Mouse (Mus musculus) midbrain, embryonic 12.5 days (tissue): Measurements from ENCODE around the gene Olfr1143. TPM values are rescaled to one million over a fixed set of nuclear protein-coding genes. Genes with fewer than 3 reads are reported as not detected.

Experiments
- ATAC-seq: fragments of 200-750 bp; cut with Nextera tagmentation; 2 replicates; pipeline ENCODE4 v1.8.0; 2017; ENCODE audit warnings: low read depth, moderate TSS enrichment, moderate library complexity; ENCODE audit not compliant: low FRiP score
- H3K27ac ChIP-seq: fragments of 300-500 bp; sonication (generic); replicated peaks from 2 replicates; pipeline ENCODE4 v1.5.1; 2016; ENCODE audit warnings: mild to moderate bottlenecking
- H3K27me3 ChIP-seq: fragments of 300-500 bp; sonication (generic); 2 replicates; pipeline ENCODE4 v1.6.1; 2016; ENCODE audit warnings: mild to moderate bottlenecking
- H3K36me3 ChIP-seq: fragments of 300-500 bp; sonication (generic); 2 replicates; pipeline ENCODE4 v1.6.1; 2016
- H3K4me1 ChIP-seq: fragments of 300-500 bp; sonication (generic); 2 replicates; pipeline ENCODE4 v1.6.1; 2016
- H3K4me2 ChIP-seq: fragments of 300-500 bp; sonication (generic); replicated peaks from 2 replicates; pipeline ENCODE4 v1.6.1; 2016; ENCODE audit warnings: mild to moderate bottlenecking, moderate library complexity
- H3K4me3 ChIP-seq: fragments of 300-500 bp; sonication (generic); 2 replicates; pipeline ENCODE4 v1.5.1; 2016; ENCODE audit warnings: mild to moderate bottlenecking
- H3K9ac ChIP-seq: fragments of 300-500 bp; sonication (generic); replicated peaks from 2 replicates; pipeline ENCODE4 v1.6.1; 2016; ENCODE audit warnings: mild to moderate bottlenecking, moderate library complexity
- H3K9me3 ChIP-seq: fragments of 300-500 bp; sonication (generic); 2 replicates; pipeline ENCODE4 v1.6.1; 2016; ENCODE audit warnings: mild to moderate bottlenecking
- WGBS: fragments of 180-500 bp; shearing (Covaris S2); methylation state at CpG from one replicate; pipeline ENCODE4 v1.1.7; 2016; 5-methylcytosine and 5-hydroxymethylcytosine counted together
- polyA plus RNA-seq: library from polyadenylated mRNA; unstranded; fragments of >200 nt; fragmentation: Nextera tagmentation; extraction: Ambion mirVana; gene quantifications from 2 replicates; pipeline ENCODE4 v1.2.1, GENCODE M21; 2016

Olfr1143 gene
- not detected in 2 replicates for polyA plus RNA-seq

DNA sequence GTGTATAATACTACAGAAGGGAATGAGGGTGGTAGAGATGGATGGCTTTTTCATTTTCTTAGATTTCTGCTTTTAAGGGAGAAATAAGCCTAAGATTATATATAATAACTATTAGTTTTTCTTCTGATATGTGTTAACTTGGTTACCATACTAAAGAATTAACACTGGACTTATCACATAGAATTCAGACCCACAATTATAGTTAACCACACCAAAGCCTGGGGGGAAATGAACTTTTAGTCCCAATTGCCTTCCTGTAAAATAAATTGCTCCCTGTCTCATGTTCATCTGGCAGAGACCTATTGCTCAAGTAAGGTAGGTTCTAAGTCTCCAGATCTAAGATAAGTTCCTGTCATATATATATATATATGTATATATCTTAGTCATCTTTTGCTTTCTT, at the start of gene Olfr1143:
Gene Olfr1143, plus strand, starts transcription at position 301 of the 400 bp plus-strand sequence.
- Histone ChIP-seq H3K9me3 (no peaks in the 10 kb centered on the region), H3K27ac (no peak within 1 kb of the TSS), H3K4me1 (no peaks in the 10 kb centered on the region), H3K27me3 (no peaks in the 10 kb centered on the region), H3K4me2 (no peak within 1 kb of the TSS), H3K36me3 (no peaks in the 10 kb centered on the region), H3K4me3 (no peak within 1 kb of the TSS), H3K9ac (no peak within 1 kb of the TSS)
- ATAC-seq, result no peak

DNA sequence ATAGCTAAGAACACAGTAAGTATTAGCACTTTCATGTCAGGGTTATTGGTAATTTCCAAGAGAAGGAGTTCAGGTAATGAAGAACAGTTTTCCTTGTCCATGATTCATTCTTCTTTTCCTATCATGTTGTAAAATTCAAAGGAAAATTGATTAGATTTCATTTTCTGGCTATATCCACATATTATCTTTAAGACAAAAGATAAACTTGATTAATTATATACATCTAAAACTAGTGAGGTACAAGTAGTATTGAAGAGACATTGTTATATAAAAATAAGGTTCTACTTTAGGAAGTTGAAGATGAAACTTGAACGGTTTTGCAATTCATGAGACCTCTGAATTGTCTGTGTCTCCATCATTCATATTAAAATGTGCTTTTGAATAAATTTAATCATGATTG, 46.5 kb upstream of the Olfr1143 start, which contains the start of gene Olfr1141:
Gene Olfr1141, minus strand, starts transcription at position 101 of the 400 bp plus-strand sequence.
- ATAC-seq, result no peak
- H3K9me3 ChIP-seq, result no peaks in the 10 kb centered on the region
- no peaks in the 10 kb centered on the region for H3K36me3 ChIP-seq
- no peak within 1 kb of the TSS for H3K27ac ChIP-seq
- no peaks in the 10 kb centered on the region for H3K4me1 ChIP-seq
- no peak within 1 kb of the TSS for H3K9ac ChIP-seq
- H3K4me2 ChIP-seq, result no peak within 1 kb of the TSS
- WGBS, result 78% methylated on average over 1 of the region's 1 CpGs
- no peaks in the 10 kb centered on the region for H3K27me3 ChIP-seq
- no peak within 1 kb of the TSS for H3K4me3 ChIP-seq

DNA sequence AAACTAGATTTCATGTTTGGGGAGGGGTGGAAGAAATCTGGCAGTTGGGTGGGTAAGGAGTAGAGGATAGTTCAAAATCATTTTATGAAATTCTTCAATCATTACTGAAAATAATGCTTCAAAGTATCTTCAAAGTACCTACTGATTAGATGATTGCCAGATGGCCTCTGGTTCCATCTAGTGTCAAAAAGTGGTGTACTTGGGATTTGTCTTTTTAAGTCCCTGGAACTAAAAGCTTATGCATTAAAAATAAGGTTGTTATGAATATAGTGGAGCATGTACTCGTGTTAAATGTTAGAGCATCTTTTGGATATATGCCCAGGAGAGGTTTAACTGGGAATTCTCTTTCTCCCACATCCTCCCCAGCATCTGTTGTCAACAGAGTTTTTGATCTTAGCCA, 24.2 kb upstream of the Olfr1143 start:
- no peaks in the 10 kb centered on the region for H3K4me1 ChIP-seq
- ATAC-seq, result no peak
- no peak overlapping the region for H3K9ac ChIP-seq
- no peaks in the 10 kb centered on the region for H3K27me3 ChIP-seq
- no peak overlapping the region for H3K4me3 ChIP-seq
- WGBS, result 65% methylated on average over 1 of the region's 1 CpGs
- no peaks in the 10 kb centered on the region for H3K9me3 ChIP-seq
- no peaks in the 10 kb centered on the region for H3K36me3 ChIP-seq
- no peak overlapping the region for H3K4me2 ChIP-seq
- no peak overlapping the region for H3K27ac ChIP-seq

DNA sequence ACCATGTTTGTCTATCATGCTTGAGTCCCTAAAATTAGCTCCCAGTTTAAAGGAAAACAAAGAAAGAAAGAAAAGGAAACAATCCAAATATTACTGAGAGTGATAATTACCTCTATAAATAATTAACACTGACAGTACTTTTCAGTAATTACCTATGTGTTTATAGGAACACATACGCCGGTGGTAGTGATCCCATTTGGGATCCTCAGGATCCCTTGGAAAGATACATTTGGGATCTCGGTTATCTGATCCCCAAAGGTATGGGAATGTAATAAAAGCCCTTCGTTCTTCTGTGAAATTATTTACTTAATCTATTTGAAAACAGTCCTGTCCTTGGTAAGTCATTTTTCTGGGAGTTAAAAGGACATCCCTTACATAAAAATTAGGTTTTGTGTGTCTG, 21.2 kb upstream of the Olfr1143 start, which contains the start of gene Olfr152:
Gene Olfr152, plus strand, starts transcription at position 301 of the 400 bp plus-strand sequence.
- H3K9ac ChIP-seq, result no peak within 1 kb of the TSS
- no peak for ATAC-seq
- H3K4me3 ChIP-seq, result no peak within 1 kb of the TSS
- no peaks in the 10 kb centered on the region for H3K4me1 ChIP-seq
- no peaks in the 10 kb centered on the region for H3K36me3 ChIP-seq
- no peak within 1 kb of the TSS for H3K27ac ChIP-seq
- 83% methylated on average over 4 of the region's 4 CpGs for WGBS
- no peaks in the 10 kb centered on the region for H3K9me3 ChIP-seq
- no peaks in the 10 kb centered on the region for H3K27me3 ChIP-seq
- H3K4me2 ChIP-seq, result no peak within 1 kb of the TSS

DNA sequence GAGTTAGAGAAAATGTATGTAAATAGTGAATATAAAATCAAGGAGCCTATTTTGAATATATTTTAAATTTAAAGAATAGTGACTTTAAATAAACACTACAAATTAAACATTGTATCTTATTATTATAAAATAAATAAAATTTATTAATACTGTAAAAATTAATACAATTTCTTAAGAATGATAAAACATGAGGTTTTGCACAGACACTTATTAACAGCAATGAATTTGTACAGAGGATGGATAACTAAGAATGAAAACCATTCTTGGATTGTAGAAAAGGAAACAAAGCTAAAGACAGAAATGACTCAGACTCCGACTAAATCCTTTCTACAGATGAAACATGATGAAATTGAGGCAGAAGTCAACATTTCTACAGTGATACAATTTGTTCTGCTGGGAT, 9.1 kb downstream of the Olfr1143 start, which contains the start of gene Olfr1145:
Gene Olfr1145, plus strand, starts transcription at position 301 of the 400 bp plus-strand sequence.
- Histone ChIP-seq H3K4me2 (no peak within 1 kb of the TSS), H3K27ac (no peak within 1 kb of the TSS), H3K27me3 (no peaks in the 10 kb centered on the region), H3K9me3 (no peaks in the 10 kb centered on the region), H3K4me3 (no peak within 1 kb of the TSS), H3K9ac (no peak within 1 kb of the TSS), H3K4me1 (no peaks in the 10 kb centered on the region), H3K36me3 (no peaks in the 10 kb centered on the region)
- 82% methylated on average over 1 of the region's 1 CpGs for WGBS
- ATAC-seq, result no peak

DNA sequence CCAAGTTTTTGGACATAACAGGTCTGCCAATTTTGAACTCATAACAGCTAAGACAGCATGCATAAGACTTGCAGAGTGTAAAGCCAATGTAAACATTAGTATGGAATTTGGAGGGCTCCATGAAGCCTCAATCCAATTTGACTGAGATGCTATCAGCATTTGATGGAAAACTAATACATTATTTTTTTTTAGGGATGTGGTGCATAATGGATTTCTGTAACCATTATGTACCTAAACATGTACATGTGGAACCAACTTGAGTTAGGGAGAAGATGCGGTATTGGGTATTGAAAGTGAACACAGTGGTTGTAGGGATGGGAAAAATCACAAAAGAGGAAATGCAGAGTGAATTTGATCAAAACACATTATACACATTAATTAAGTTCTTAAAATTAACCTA, 29.8 kb downstream of the Olfr1143 start, which contains the start of gene Olfr1148:
Gene Olfr1148, plus strand, starts transcription at position 301 of the 400 bp plus-strand sequence.
- Histone ChIP-seq H3K27me3 (no peaks in the 10 kb centered on the region), H3K4me2 (no peak within 1 kb of the TSS), H3K4me3 (no peak within 1 kb of the TSS), H3K4me1 (no peaks in the 10 kb centered on the region), H3K9me3 (no peaks in the 10 kb centered on the region), H3K36me3 (no peaks in the 10 kb centered on the region), H3K27ac (no peak within 1 kb of the TSS), H3K9ac (no peak within 1 kb of the TSS)
- no peak for ATAC-seq
- 87% methylated on average over 1 of the region's 1 CpGs for WGBS

DNA sequence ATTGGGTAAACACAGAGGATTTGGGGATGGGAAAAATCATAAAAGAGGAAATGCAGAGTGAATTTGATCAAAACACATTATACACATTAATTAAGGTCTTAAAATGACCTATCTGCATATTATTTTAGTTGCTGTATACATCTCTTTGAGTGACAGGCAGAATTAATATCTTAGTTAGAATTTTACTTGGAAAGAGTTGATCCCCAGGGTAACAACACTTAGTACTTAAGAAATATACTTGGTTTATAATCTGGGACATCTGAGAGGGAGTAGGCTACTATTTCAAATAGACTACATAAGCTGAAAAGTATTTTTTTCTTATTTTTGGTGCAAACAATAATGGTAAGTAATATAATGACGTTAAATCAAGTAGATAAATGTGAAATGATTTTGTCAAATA, 43.3 kb downstream of the Olfr1143 start, which contains the start of gene Olfr1150-ps1:
Gene Olfr1150-ps1, plus strand, starts transcription at position 301 of the 400 bp plus-strand sequence.
- 77% methylated on average over 1 of the region's 1 CpGs for WGBS
- no peak for ATAC-seq
- Histone ChIP-seq H3K4me2 (no peak within 1 kb of the TSS), H3K4me1 (no peaks in the 10 kb centered on the region), H3K27ac (no peak within 1 kb of the TSS), H3K27me3 (no peaks in the 10 kb centered on the region), H3K9ac (no peak within 1 kb of the TSS), H3K9me3 (no peaks in the 10 kb centered on the region), H3K36me3 (no peaks in the 10 kb centered on the region), H3K4me3 (no peak within 1 kb of the TSS)

Other genes with a start within 250 kb of the Olfr1143 start
- not detected in 2 replicates for gene Olfr1129, start 226.7 kb upstream of the Olfr1143 start, polyA plus RNA-seq
- not detected in 2 replicates for gene Olfr1130, start 194.4 kb upstream of the Olfr1143 start, polyA plus RNA-seq
- not detected in 2 replicates for gene Olfr1131, start 173.5 kb upstream of the Olfr1143 start, polyA plus RNA-seq
- gene Olfr1132, start 163.1 kb upstream of the Olfr1143 start, polyA plus RNA-seq, result not detected in 2 replicates
- gene Olfr1133, start 153.2 kb upstream of the Olfr1143 start, polyA plus RNA-seq, result not detected in 2 replicates
- not detected in 2 replicates for gene Olfr1134, start 142.1 kb upstream of the Olfr1143 start, polyA plus RNA-seq
- not detected in 2 replicates for gene Olfr1135, start 126.9 kb upstream of the Olfr1143 start, polyA plus RNA-seq
- not detected in 2 replicates for gene Olfr1136, start 106.6 kb upstream of the Olfr1143 start, polyA plus RNA-seq
- not detected in 2 replicates for gene Olfr1137, start 87.4 kb upstream of the Olfr1143 start, polyA plus RNA-seq
- gene Olfr1138, start 60.6 kb upstream of the Olfr1143 start, polyA plus RNA-seq, result not detected in 2 replicates
- gene Olfr1140, start 56.8 kb upstream of the Olfr1143 start, polyA plus RNA-seq, result not detected in 2 replicates
- not detected in 2 replicates for gene Olfr1141, start 46.6 kb upstream of the Olfr1143 start, polyA plus RNA-seq
- not detected in 2 replicates for gene Olfr152, start 21.1 kb upstream of the Olfr1143 start, polyA plus RNA-seq
- gene Olfr1145, start 9.2 kb downstream of the Olfr1143 start, polyA plus RNA-seq, result not detected in 2 replicates
- gene Olfr1148, start 29.9 kb downstream of the Olfr1143 start, polyA plus RNA-seq, result not detected in 2 replicates
- not detected in 2 replicates for gene Olfr1150-ps1, start 43.4 kb downstream of the Olfr1143 start, polyA plus RNA-seq
- not detected in 2 replicates for gene Olfr1151, start 55.3 kb downstream of the Olfr1143 start, polyA plus RNA-seq
- gene Olfr1152, start 65.9 kb downstream of the Olfr1143 start, polyA plus RNA-seq, result not detected in 2 replicates
- gene Olfr1153, start 94.4 kb downstream of the Olfr1143 start, polyA plus RNA-seq, result not detected in 2 replicates
- gene Olfr1154, start 104.6 kb downstream of the Olfr1143 start, polyA plus RNA-seq, result not detected in 2 replicates
- not detected in 2 replicates for gene Olfr1155, start 144.5 kb downstream of the Olfr1143 start, polyA plus RNA-seq
- not detected in 2 replicates for gene Olfr1156, start 152.5 kb downstream of the Olfr1143 start, polyA plus RNA-seq
- not detected in 2 replicates for gene Olfr1157, start 167.7 kb downstream of the Olfr1143 start, polyA plus RNA-seq
- gene Olfr74, start 174.1 kb downstream of the Olfr1143 start, polyA plus RNA-seq, result not detected in 2 replicates
- gene Olfr1158, start 189.5 kb downstream of the Olfr1143 start, polyA plus RNA-seq, result not detected in 2 replicates
- not detected in 2 replicates for gene Olfr1160, start 207.7 kb downstream of the Olfr1143 start, polyA plus RNA-seq
- not detected in 2 replicates for gene Olfr1161, start 222.2 kb downstream of the Olfr1143 start, polyA plus RNA-seq
- not detected in 2 replicates for gene Olfr73, start 237.1 kb downstream of the Olfr1143 start, polyA plus RNA-seq